Mouse (Mus musculus) embryonic facial prominence, embryonic 14.5 days (tissue): ENCODE results near the gene Acy3. TPM values are rescaled to one million over a fixed set of nuclear protein-coding genes. Genes with fewer than 3 reads are reported as not detected.
"Not testable (repeated sequence)": the region's sequence is repeated elsewhere in the genome, so short reads cannot be mapped to it uniquely, and the experiment has no call there.

ENCODE experiments used
- ATAC-seq: fragments of 200-750 bp; cut with Nextera tagmentation; 2 replicates; pipeline ENCODE4 v1.8.0; 2017; ENCODE audit warnings: low read depth, moderate number of reproducible peaks, moderate TSS enrichment
- DNase-seq: peaks from one replicate; pipeline ENCODE4 v3.0.0-alpha.2; 2015; ENCODE audit warnings: low spot score
- H3K27ac ChIP-seq: fragments of 300-500 bp; sonication (generic); replicated peaks from 2 replicates; pipeline ENCODE4 v1.5.1; 2014; ENCODE audit warnings: low read depth, mild to moderate bottlenecking, low read length, moderate library complexity
- H3K27me3 ChIP-seq: fragments of 300-500 bp; sonication (generic); replicated peaks from 2 replicates; pipeline ENCODE4 v1.6.1; 2014; ENCODE audit warnings: low read length; ENCODE audit not compliant: control insufficient read depth, insufficient read depth
- H3K36me3 ChIP-seq: fragments of 300-500 bp; sonication (generic); 2 replicates; pipeline ENCODE4 v1.6.1; 2014; ENCODE audit warnings: low read length, mixed read lengths; ENCODE audit not compliant: control insufficient read depth, insufficient read depth
- H3K4me1 ChIP-seq: fragments of 300-500 bp; sonication (generic); 2 replicates; pipeline ENCODE4 v1.6.1; 2014; ENCODE audit warnings: antibody characterized with exemption, low read length; ENCODE audit not compliant: control insufficient read depth, insufficient read depth
- H3K4me2 ChIP-seq: fragments of 300-500 bp; sonication (generic); 2 replicates; pipeline ENCODE4 v1.6.1; 2014; ENCODE audit warnings: low read depth, mild to moderate bottlenecking, low read length, moderate library complexity, mixed read lengths
- H3K4me3 ChIP-seq: fragments of 300-500 bp; sonication (generic); 2 replicates; pipeline ENCODE4 v1.5.1; 2014; ENCODE audit warnings: low read depth, mild to moderate bottlenecking, low read length
- H3K9ac ChIP-seq: fragments of 300-500 bp; sonication (generic); 2 replicates; pipeline ENCODE4 v1.6.1; 2014; ENCODE audit warnings: low read depth, mild to moderate bottlenecking, low read length, moderate library complexity, mixed read lengths
- H3K9me3 ChIP-seq: fragments of 300-500 bp; sonication (generic); 2 replicates; pipeline ENCODE4 v1.6.1; 2016; ENCODE audit warnings: low read length; ENCODE audit not compliant: control insufficient read depth
- WGBS: fragments of 180-500 bp; shearing (Covaris S2); extraction: QIAGEN DNeasy Blood & Tissue Kit; methylation state at CpG from one replicate; pipeline ENCODE4 v1.1.7; 2014; 5-methylcytosine and 5-hydroxymethylcytosine counted together
- polyA plus RNA-seq: library from polyadenylated mRNA; unstranded; fragments of >200 nt; fragmentation: Nextera tagmentation; extraction: Ambion mirVana; gene quantifications from 2 replicates; pipeline ENCODE4 v1.2.1, GENCODE M21; 2014

The Acy3 gene
- polyA plus RNA-seq, 1 experiment from 2014 or later = 8.5 TPM

- Histone ChIP-seq H3K4me3 (no peak overlapping the region), H3K27ac (no peak overlapping the region), H3K36me3 (no peaks in the 10 kb centered on the region), H3K4me1 (no peaks in the 10 kb centered on the region), H3K9me3 (no peaks in the 10 kb centered on the region), H3K4me2 (no peak overlapping the region), H3K27me3 (no peaks in the 10 kb centered on the region), H3K9ac (no peak overlapping the region)
- no peak for DNase-seq
- 7% methylated on average over 2 of the region's 2 CpGs for WGBS
- no peak for ATAC-seq
Observed at GRCm38 (mm10) chr19:3962469-3962868, 23.9 kb upstream of the Acy3 start.

GRCm38 (mm10) chr19:3964030-3964429 is 22.3 kb upstream of the Acy3 start:
- H3K4me2 ChIP-seq = no peak overlapping the region
- WGBS = 64% methylated on average over 4 of the region's 4 CpGs

GRCm38 (mm10) chr19:3966330-3967075 is 19.9 kb upstream of the Acy3 start:
- no peaks in the 10 kb centered on the region for H3K4me1 ChIP-seq
- H3K27ac ChIP-seq = no peak overlapping the region
- no peak overlapping the region for H3K4me2 ChIP-seq
- no peaks in the 10 kb centered on the region for H3K9me3 ChIP-seq
- whole genome bisulfite sequencing = 73% methylated on average over 11 of the region's 11 CpGs
- no peak for ATAC-seq
- no peak overlapping the region for H3K4me3 ChIP-seq
- H3K9ac ChIP-seq = no peak overlapping the region
- no peaks in the 10 kb centered on the region for H3K27me3 ChIP-seq
- no peaks in the 10 kb centered on the region for H3K36me3 ChIP-seq
- no peak for DNase-seq

More at GRCm38 (mm10) chr19:3964030-3964429, 22.3 kb upstream of the Acy3 start:
- no peak overlapping the region for H3K27ac ChIP-seq
- DNase-seq = no peak
- H3K4me3 ChIP-seq = no peak overlapping the region
- ATAC-seq = no peak
- H3K9me3 ChIP-seq = no peaks in the 10 kb centered on the region
- no peaks in the 10 kb centered on the region for H3K36me3 ChIP-seq
- no peaks in the 10 kb centered on the region for H3K27me3 ChIP-seq
- H3K4me1 ChIP-seq = no peaks in the 10 kb centered on the region
- H3K9ac ChIP-seq = no peak overlapping the region

GRCm38 (mm10) chr19:3967258-3967657 is 19.1 kb upstream of the Acy3 start:
- Histone ChIP-seq H3K4me1 (no peaks in the 10 kb centered on the region), H3K4me2 (no peak overlapping the region), H3K27me3 (no peaks in the 10 kb centered on the region), H3K4me3 (no peak overlapping the region), H3K27ac (no peak overlapping the region), H3K9ac (no peak overlapping the region), H3K36me3 (no peaks in the 10 kb centered on the region), H3K9me3 (no peaks in the 10 kb centered on the region)
- DNase-seq (no peak), ATAC-seq (no peak)
- WGBS = 48% methylated on average over 3 of the region's 3 CpGs

GRCm38 (mm10) chr19:3972229-3972628 is 14.1 kb upstream of the Acy3 start, which contains the start of gene Aldh3b2:
TSS of gene Aldh3b2 (plus strand) at chr19:3972328.
- WGBS = 16% methylated on average over 9 of the region's 9 CpGs
- H3K27ac ChIP-seq = 0 out of 2 replicates have a peak within 1 kb of the TSS, but pooled peaks have one; percentile 21
- H3K9me3 ChIP-seq = no peaks in the 10 kb centered on the region
- H3K9ac ChIP-seq = no peak within 1 kb of the TSS; the same call in 1 of the 2 replicates
- H3K36me3 ChIP-seq = no peaks in the 10 kb centered on the region
- H3K4me1 ChIP-seq = no peaks in the 10 kb centered on the region; the same call in 1 of the 2 replicates
- H3K4me2 ChIP-seq = no peak within 1 kb of the TSS
- H3K27me3 ChIP-seq = no peaks in the 10 kb centered on the region
- ATAC-seq = peak; percentile 75
- DNase-seq = peak; percentile 87
- no peak within 1 kb of the TSS for H3K4me3 ChIP-seq

GRCm38 (mm10) chr19:3974608-3975007 is 11.8 kb upstream of the Acy3 start:
- not testable (repeated sequence) for ATAC-seq, H3K36me3 ChIP-seq, H3K27me3 ChIP-seq, H3K4me2 ChIP-seq, H3K4me3 ChIP-seq, H3K9me3 ChIP-seq, H3K27ac ChIP-seq, H3K4me1 ChIP-seq, H3K9ac ChIP-seq, DNase-seq
- 73% methylated on average over 6 of the region's 6 CpGs for WGBS

GRCm38 (mm10) chr19:3975866-3976265 is 10.5 kb upstream of the Acy3 start:
- WGBS = 85% methylated on average over 2 of the region's 2 CpGs
- Histone ChIP-seq H3K27ac (no peak overlapping the region), H3K9ac (no peak overlapping the region), H3K4me2 (no peak overlapping the region), H3K36me3 (no peaks in the 10 kb centered on the region), H3K27me3 (no peaks in the 10 kb centered on the region), H3K4me1 (no peaks in the 10 kb centered on the region; the same call in 1 of the 2 replicates), H3K4me3 (no peak overlapping the region), H3K9me3 (no peaks in the 10 kb centered on the region)
- no peak for DNase-seq
- ATAC-seq = no peak

- no peak overlapping the region for H3K4me3 ChIP-seq
- H3K4me2 ChIP-seq = no peak overlapping the region
- no peaks in the 10 kb centered on the region for H3K27me3 ChIP-seq
- H3K9me3 ChIP-seq = no peaks in the 10 kb centered on the region
- H3K27ac ChIP-seq = no peak overlapping the region
- DNase-seq (peak; percentile 91), ATAC-seq (peak; percentile 79)
- 11% methylated on average over 4 of the region's 4 CpGs for WGBS
- H3K36me3 ChIP-seq = no peaks in the 10 kb centered on the region
- peaks cover 6% of the 10 kb centered on the region; the same call in 1 of the 2 replicates for H3K4me1 ChIP-seq
- H3K9ac ChIP-seq = no peak overlapping the region
Observed at GRCm38 (mm10) chr19:3980309-3980708, 6.1 kb upstream of the Acy3 start.

- 80% methylated on average over 9 of the region's 9 CpGs for WGBS
- ATAC-seq = no peak
- H3K4me2 ChIP-seq = no peak overlapping the region
- no peaks in the 10 kb centered on the region for H3K27me3 ChIP-seq
- H3K36me3 ChIP-seq = no peaks in the 10 kb centered on the region
- no peaks in the 10 kb centered on the region for H3K9me3 ChIP-seq
- H3K4me3 ChIP-seq = no peak overlapping the region
- DNase-seq = no peak
- H3K9ac ChIP-seq = no peak overlapping the region
- H3K27ac ChIP-seq = no peak overlapping the region
- peaks cover 6% of the 10 kb centered on the region; the same call in 1 of the 2 replicates for H3K4me1 ChIP-seq
Observed at GRCm38 (mm10) chr19:3980917-3981316, 5.5 kb upstream of the Acy3 start.
